Mouse (Mus musculus) layer of hippocampus, adult 8-10 months (tissue): ENCODE measurements around the gene Lhx9. TPM values are rescaled to one million over a fixed set of nuclear protein-coding genes. Genes with fewer than 3 reads are reported as not detected.

ENCODE experiments used
- DNase-seq, 2 experiments: peaks; one replicate each; pipeline ENCODE4 v3.0.0; 2022; ENCODE audit warnings: low spot score in 2 of 2
- total RNA-seq, 4 experiments: library from RNA; stranded (reverse); gene quantifications; 2 replicates each; pipeline ENCODE4 v1.2.4; 2022

Gene Lhx9
- total RNA-seq, 4 experiments from 2014 or later = 11.9 to 16.6 (median 14.6) TPM

- no peak for DNase-seq
These were observed 7.7 kb downstream of the Lhx9 start for GRCm38 (mm10) chr1:138840440-138841305.

- no peak for DNase-seq
These were observed 8.5 kb downstream of the Lhx9 start for GRCm38 (mm10) chr1:138839809-138840430.

GRCm38 (mm10) chr1:138839291-138839690 lies 9.1 kb downstream of the Lhx9 start:
- no peak for DNase-seq

- DNase-seq = no peak
These were observed 10.3 kb downstream of the Lhx9 start for GRCm38 (mm10) chr1:138837786-138838743.

GRCm38 (mm10) chr1:138835355-138835900 lies 12.9 kb downstream of the Lhx9 start:
- no peak for DNase-seq

- DNase-seq = no peak
These were observed 17.1 kb downstream of the Lhx9 start for GRCm38 (mm10) chr1:138831309-138831708.

- no peak for DNase-seq
These were observed 21.5 kb downstream of the Lhx9 start for GRCm38 (mm10) chr1:138826841-138827240.

GRCm38 (mm10) chr1:138822985-138823322 lies 25.4 kb downstream of the Lhx9 start:
- no peak for DNase-seq

- DNase-seq = no peak
These were observed 26.0 kb downstream of the Lhx9 start for GRCm38 (mm10) chr1:138822255-138822984.

- DNase-seq = no peak
These were observed 46.6 kb downstream of the Lhx9 start for GRCm38 (mm10) chr1:138801732-138802131.

- DNase-seq = no peak
These were observed 47.1 kb downstream of the Lhx9 start for GRCm38 (mm10) chr1:138801296-138801695.

GRCm38 (mm10) chr1:138799692-138800314 lies 48.6 kb downstream of the Lhx9 start:
- DNase-seq = no peak

GRCm38 (mm10) chr1:138798110-138798509 lies 50.3 kb downstream of the Lhx9 start:
- no peak for DNase-seq

GRCm38 (mm10) chr1:138785856-138786255 lies 62.5 kb downstream of the Lhx9 start:
- DNase-seq = no peak

GRCm38 (mm10) chr1:138784019-138784418 lies 64.4 kb downstream of the Lhx9 start:
- no peak for DNase-seq

Other genes starting within 250 kb of the Lhx9 start
- gene Nek7, start 228.4 kb downstream of the Lhx9 start, total RNA-seq = 10 to 100 TPM; 38.0 to 46.2 (median 38.4) TPM
- gene 2310009B15Rik, start 8.3 kb upstream of the Lhx9 start, total RNA-seq = 10 to 100 TPM; 21.3 to 24.4 (median 22.3) TPM
- gene Dennd1b, start 114.9 kb upstream of the Lhx9 start, total RNA-seq = 10 to 100 TPM; 45.2 to 65.3 (median 56.2) TPM